Mouse (Mus musculus) liver, embryonic 14.5 days (tissue): ENCODE measurements around the gene Ccdc181. TPM values are rescaled to one million over a fixed set of nuclear protein-coding genes. Genes with fewer than 3 reads are reported as not detected.

Experiments used
- ATAC-seq: fragments of 200-750 bp; cut with Nextera tagmentation; 2 replicates; pipeline ENCODE4 v1.8.0; 2017; ENCODE audit warnings: moderate number of reproducible peaks, mild to moderate bottlenecking, moderate library complexity; ENCODE audit not compliant: insufficient read depth
- DNase-seq, 3 experiments: peaks; one replicate each; pipeline ENCODE4 v3.0.0-alpha.2; 2012 to 2013; ENCODE audit warnings: low read depth in 3 of 3, low spot score in 3 of 3
- H3K27ac ChIP-seq: fragments of 300-500 bp; sonication (generic); 2 replicates; pipeline ENCODE4 v1.5.1; 2014; ENCODE audit warnings: moderate library complexity, mild to moderate bottlenecking, control low read depth, inconsistent platforms
- H3K27me3 ChIP-seq: fragments of 300-500 bp; sonication (generic); 2 replicates; pipeline ENCODE4 v1.6.1; 2014; ENCODE audit warnings: mild to moderate bottlenecking, low read length, moderate library complexity; ENCODE audit not compliant: control insufficient read depth, insufficient read depth
- H3K36me3 ChIP-seq: fragments of 300-500 bp; sonication (generic); replicated peaks from 2 replicates; pipeline ENCODE4 v1.6.1; 2014; ENCODE audit warnings: low read depth; ENCODE audit not compliant: control insufficient read depth, insufficient read depth
- H3K4me1 ChIP-seq, 2 experiments: fragments of 200-500 bp in 1 of 2; fragments of 300-500 bp in 1 of 2; sonication (generic) in 1 of 2; replicated peaks; 2 replicates each; pipeline ENCODE4 v1.6.1; 2012 to 2014; ENCODE audit warnings: antibody characterized with exemption in 1 of 2, inconsistent platforms in 1 of 2, low read length in 1 of 2; ENCODE audit not compliant: control insufficient read depth in 2 of 2, insufficient read depth in 2 of 2
- H3K4me2 ChIP-seq: fragments of 300-500 bp; sonication (generic); 2 replicates; pipeline ENCODE4 v1.6.1; 2014; ENCODE audit warnings: low read depth, mild to moderate bottlenecking, control low read depth, moderate library complexity
- H3K4me3 ChIP-seq, 2 experiments: fragments of 200-500 bp in 1 of 2; fragments of 300-500 bp in 1 of 2; sonication (generic) in 1 of 2; 2 replicates each; pipeline ENCODE4 v1.5.1; 2012 to 2014; ENCODE audit warnings: low read depth in 2 of 2, low read length in 2 of 2, mild to moderate bottlenecking in 2 of 2, control low read depth in 1 of 2, inconsistent platforms in 1 of 2, moderate library complexity in 1 of 2; ENCODE audit not compliant: insufficient read depth in 1 of 2
- H3K9ac ChIP-seq: fragments of 300-500 bp; sonication (generic); replicated peaks from 2 replicates; pipeline ENCODE4 v1.6.1; 2014; ENCODE audit warnings: mild to moderate bottlenecking, control low read depth, moderate library complexity
- H3K9me3 ChIP-seq: fragments of 300-500 bp; sonication (generic); 2 replicates; pipeline ENCODE4 v1.6.1; 2016; ENCODE audit warnings: low read length, mixed read lengths; ENCODE audit not compliant: control insufficient read depth
- CTCF ChIP-seq: IDR thresholded peaks from 2 replicates; pipeline ENCODE4 v1.5.1; 2016; ENCODE audit warnings: antibody characterized with exemption, low read depth, control low read depth
- EP300 ChIP-seq: IDR thresholded peaks from 2 replicates; pipeline ENCODE4 v1.6.1; 2016; ENCODE audit warnings: antibody characterized with exemption, low read depth
- WGBS: fragments of 180-500 bp; shearing (Covaris S2); extraction: QIAGEN DNeasy Blood & Tissue Kit; methylation state at CpG from one replicate; pipeline ENCODE4 v1.1.7; 2014; ENCODE audit not compliant: insufficient replicate concordance; 5-methylcytosine and 5-hydroxymethylcytosine counted together
- polyA plus RNA-seq, 2 experiments: library from polyadenylated mRNA; depleted of rRNA in 1 of 2; stranded (reverse) in 1 of 2; unstranded in 1 of 2; fragments of >200 nt; fragmentation: Nextera tagmentation in 1 of 2; extraction: Ambion mirVana in 1 of 2; gene quantifications; 2 replicates each; pipeline versions ENCODE4 v1.2.1 to v1.2.3; 2012 to 2014

Ccdc181 gene
- polyA plus RNA-seq, 2 experiments: 1.8 to 2.3 TPM

GRCm38 (mm10) chr1:164326600-164327155 lies 51.3 kb downstream of the Ccdc181 start:
- H3K27ac ChIP-seq: no peak overlapping the region
- no peak overlapping the region for H3K4me3 ChIP-seq
- H3K36me3 ChIP-seq: no peaks in the 10 kb centered on the region
- DNase-seq (no peak), ATAC-seq (no peak)
- H3K27me3 ChIP-seq: no peaks in the 10 kb centered on the region
- H3K4me1 ChIP-seq: no peaks in the 10 kb centered on the region
- TF ChIP-seq EP300 (no peak), CTCF (no peak)
- H3K9me3 ChIP-seq: no peaks in the 10 kb centered on the region
- H3K4me2 ChIP-seq: no peak overlapping the region
- H3K9ac ChIP-seq: no peak overlapping the region
- 66% methylated on average over 6 of the region's 6 CpGs for WGBS

GRCm38 (mm10) chr1:164327764-164328163 lies 52.4 kb downstream of the Ccdc181 start:
- TF ChIP-seq EP300 (no peak), CTCF (no peak)
- H3K4me3 ChIP-seq: no peak overlapping the region
- no peak overlapping the region for H3K9ac ChIP-seq
- no peak overlapping the region for H3K4me2 ChIP-seq
- no peak overlapping the region for H3K27ac ChIP-seq
- H3K27me3 ChIP-seq: no peaks in the 10 kb centered on the region
- WGBS: 68% methylated on average over 7 of the region's 7 CpGs
- H3K4me1 ChIP-seq: no peaks in the 10 kb centered on the region
- no peak for DNase-seq
- H3K9me3 ChIP-seq: no peaks in the 10 kb centered on the region
- H3K36me3 ChIP-seq: no peaks in the 10 kb centered on the region
- no peak for ATAC-seq

DNA sequence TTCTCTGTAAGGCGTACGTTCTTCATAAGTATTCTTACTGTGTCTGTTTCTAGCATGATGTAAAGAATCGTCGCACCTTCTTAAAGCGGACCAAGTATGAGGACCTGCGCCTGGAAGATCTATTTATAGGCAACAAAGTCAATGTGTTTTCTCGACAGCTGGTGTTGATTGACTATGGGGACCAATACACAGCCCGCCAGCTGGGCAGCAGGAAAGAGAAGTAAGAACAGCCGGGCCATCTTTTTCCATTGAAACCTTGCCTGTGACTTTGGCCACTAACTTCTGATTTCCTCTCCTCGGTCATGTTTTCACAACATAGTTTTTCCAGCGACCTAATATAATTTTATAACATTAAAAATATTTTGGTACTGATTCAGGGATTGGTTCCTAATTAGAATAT lies 57.2 kb downstream of the Ccdc181 start:
- Histone ChIP-seq H3K4me1 (no peaks in the 10 kb centered on the region), H3K9me3 (no peaks in the 10 kb centered on the region), H3K27me3 (no peaks in the 10 kb centered on the region), H3K4me3 (no peak overlapping the region), H3K4me2 (no peak overlapping the region), H3K9ac (no peak overlapping the region), H3K27ac (no peak overlapping the region), H3K36me3 (no peaks in the 10 kb centered on the region)
- TF ChIP-seq CTCF (no peak), EP300 (no peak)
- whole genome bisulfite sequencing: 76% methylated on average over 11 of the region's 11 CpGs
- no peak for DNase-seq
- ATAC-seq: no peak

DNA sequence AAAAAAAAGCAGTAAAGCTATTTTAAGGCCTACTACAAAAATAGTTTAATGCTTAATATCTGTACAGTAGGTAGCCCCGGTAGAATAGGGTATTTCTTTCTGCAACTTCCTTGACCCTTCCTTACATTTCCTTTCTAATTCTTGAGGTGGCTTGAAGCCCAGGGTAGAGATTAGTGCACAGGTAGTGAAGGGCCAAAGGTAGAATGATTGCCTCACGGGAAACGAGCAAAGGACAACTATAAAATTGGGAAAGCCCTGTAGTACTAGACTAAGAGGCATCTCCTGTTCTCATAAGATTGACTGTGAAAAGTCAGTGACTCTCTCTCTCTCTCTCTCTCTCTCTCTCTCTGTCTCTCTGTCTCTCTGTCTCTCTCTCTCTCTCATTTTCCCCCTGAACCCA lies 60.0 kb downstream of the Ccdc181 start:
- TF ChIP-seq CTCF (no peak), EP300 (no peak)
- H3K4me1 ChIP-seq: no peaks in the 10 kb centered on the region
- H3K4me2 ChIP-seq: no peak overlapping the region
- H3K9me3 ChIP-seq: no peaks in the 10 kb centered on the region
- WGBS: 64% methylated on average over 3 of the region's 3 CpGs
- no peak overlapping the region for H3K9ac ChIP-seq
- no peaks in the 10 kb centered on the region for H3K27me3 ChIP-seq
- ATAC-seq (no peak), DNase-seq (no peak)
- no peaks in the 10 kb centered on the region for H3K36me3 ChIP-seq
- H3K4me3 ChIP-seq: no peak overlapping the region
- no peak overlapping the region for H3K27ac ChIP-seq

GRCm38 (mm10) chr1:164335846-164336245 lies 60.5 kb downstream of the Ccdc181 start:
- Histone ChIP-seq H3K27ac (no peak overlapping the region), H3K4me2 (no peak overlapping the region), H3K9me3 (no peaks in the 10 kb centered on the region), H3K9ac (no peak overlapping the region), H3K27me3 (no peaks in the 10 kb centered on the region), H3K4me1 (no peaks in the 10 kb centered on the region), H3K4me3 (no peak overlapping the region), H3K36me3 (no peaks in the 10 kb centered on the region)
- DNase-seq (no peak), ATAC-seq (no peak)
- TF ChIP-seq CTCF (no peak), EP300 (no peak)
- 78% methylated on average over 4 of the region's 4 CpGs for WGBS

Other genes with a start within 250 kb of the Ccdc181 start
- 0.02 and 0.04 TPM in 2 replicates for gene Sele, start 227.4 kb upstream of the Ccdc181 start, polyA plus RNA-seq (2012; rRNA removed)
- gene Sele, start 227.4 kb upstream of the Ccdc181 start, polyA plus RNA-seq (2014; fragmentation: Nextera tagmentation; extraction: Ambion mirVana): not detected in 2 replicates
- 2.1 and 3.0 TPM in 2 replicates for gene Sell, start 213.6 kb upstream of the Ccdc181 start, polyA plus RNA-seq (2012; rRNA removed)
- 4.4 and 8.0 TPM in 2 replicates for gene Sell, start 213.6 kb upstream of the Ccdc181 start, polyA plus RNA-seq (2014; fragmentation: Nextera tagmentation; extraction: Ambion mirVana)
- 0.31 and 0.37 TPM in 2 replicates for gene Selp, start 160.3 kb upstream of the Ccdc181 start, polyA plus RNA-seq (2012; rRNA removed)
- gene Selp, start 160.3 kb upstream of the Ccdc181 start, polyA plus RNA-seq (2014; fragmentation: Nextera tagmentation; extraction: Ambion mirVana): 0.54 and 0.75 TPM in 2 replicates
- gene F5, start 123.7 kb upstream of the Ccdc181 start, polyA plus RNA-seq (2012; rRNA removed): 6.7 and 8.3 TPM in 2 replicates
- 11.6 and 11.9 TPM in 2 replicates for gene F5, start 123.7 kb upstream of the Ccdc181 start, polyA plus RNA-seq (2014; fragmentation: Nextera tagmentation; extraction: Ambion mirVana)
- gene Slc19a2, start 26.5 kb upstream of the Ccdc181 start, polyA plus RNA-seq (2012; rRNA removed): 12.8 and 13.0 TPM in 2 replicates
- 19.6 and 19.8 TPM in 2 replicates for gene Slc19a2, start 26.5 kb upstream of the Ccdc181 start, polyA plus RNA-seq (2014; fragmentation: Nextera tagmentation; extraction: Ambion mirVana)
- 4.2 and 6.4 TPM in 2 replicates for gene Nme7, start 28.5 kb downstream of the Ccdc181 start, polyA plus RNA-seq (2012; rRNA removed)
- gene Nme7, start 28.5 kb downstream of the Ccdc181 start, polyA plus RNA-seq (2014; fragmentation: Nextera tagmentation; extraction: Ambion mirVana): 9.0 and 13.0 TPM in 2 replicates
- 2.3 and 4.1 TPM in 2 replicates for gene Blzf1, start 31.9 kb downstream of the Ccdc181 start, polyA plus RNA-seq (2012; rRNA removed)
- 8.5 and 9.9 TPM in 2 replicates for gene Blzf1, start 31.9 kb downstream of the Ccdc181 start, polyA plus RNA-seq (2014; fragmentation: Nextera tagmentation; extraction: Ambion mirVana)
- 6.6 and 7.9 TPM in 2 replicates for gene Atp1b1, start 182.8 kb downstream of the Ccdc181 start, polyA plus RNA-seq (2012; rRNA removed)
- 6.5 and 7.6 TPM in 2 replicates for gene Atp1b1, start 182.8 kb downstream of the Ccdc181 start, polyA plus RNA-seq (2014; fragmentation: Nextera tagmentation; extraction: Ambion mirVana)